Mouse (Mus musculus) heart, embryonic 11.5 days (tissue): ENCODE measurements around the gene Sh3gl2. TPM values are rescaled to one million over a fixed set of nuclear protein-coding genes. Genes with fewer than 3 reads are reported as not detected.

Experiments
- ATAC-seq: fragments of 200-750 bp; cut with Nextera tagmentation; replicated peaks from 2 replicates; pipeline ENCODE4 v1.8.0; 2017; ENCODE audit warnings: moderate library complexity; ENCODE audit not compliant: insufficient number of reproducible peaks, low FRiP score, low TSS enrichment
- H3K27ac ChIP-seq: fragments of 300-500 bp; sonication (generic); 2 replicates; pipeline ENCODE4 v1.5.1; 2014; ENCODE audit warnings: mild to moderate bottlenecking, low read depth, low read length
- H3K27me3 ChIP-seq: fragments of 300-500 bp; sonication (generic); 2 replicates; pipeline ENCODE4 v1.6.1; 2014; ENCODE audit warnings: mild to moderate bottlenecking, low read length, mixed read lengths; ENCODE audit not compliant: control insufficient read depth, insufficient read depth
- H3K36me3 ChIP-seq: fragments of 300-500 bp; sonication (generic); 2 replicates; pipeline ENCODE4 v1.6.1; 2014; ENCODE audit warnings: mild to moderate bottlenecking, low read length, moderate library complexity, mixed read lengths; ENCODE audit not compliant: control insufficient read depth, insufficient read depth
- H3K4me1 ChIP-seq: fragments of 300-500 bp; sonication (generic); 2 replicates; pipeline ENCODE4 v1.6.1; 2014; ENCODE audit warnings: low read length; ENCODE audit not compliant: control insufficient read depth, insufficient read depth
- H3K4me2 ChIP-seq: fragments of 300-500 bp; sonication (generic); 2 replicates; pipeline ENCODE4 v1.6.1; 2014; ENCODE audit warnings: mild to moderate bottlenecking, moderate library complexity
- H3K4me3 ChIP-seq: fragments of 300-500 bp; sonication (generic); 2 replicates; pipeline ENCODE4 v1.5.1; 2014; ENCODE audit warnings: low read depth, low read length
- H3K9ac ChIP-seq: fragments of 300-500 bp; sonication (generic); 2 replicates; pipeline ENCODE4 v1.6.1; 2014; ENCODE audit warnings: mild to moderate bottlenecking, low read depth, low read length, moderate library complexity
- H3K9me3 ChIP-seq: fragments of 300-500 bp; sonication (generic); replicated peaks from 2 replicates; pipeline ENCODE4 v1.6.1; 2016; ENCODE audit warnings: low read length; ENCODE audit not compliant: control insufficient read depth
- WGBS: fragments of 180-500 bp; shearing (Covaris S2); extraction: QIAGEN DNeasy Blood & Tissue Kit; methylation state at CpG from one replicate; pipeline ENCODE4 v1.1.7; 2014; ENCODE audit not compliant: insufficient replicate concordance; 5-methylcytosine and 5-hydroxymethylcytosine counted together
- polyA plus RNA-seq: library from polyadenylated mRNA; unstranded; fragments of >200 nt; fragmentation: Nextera tagmentation; extraction: Ambion mirVana; gene quantifications from 2 replicates; pipeline ENCODE4 v1.2.1, GENCODE M21; 2014

Sh3gl2 gene
- polyA plus RNA-seq, 1 experiment from 2014 or later = 0.76 TPM

GRCm38 (mm10) chr4:85348079-85348643, 143.2 kb downstream of the Sh3gl2 start:
- H3K9ac ChIP-seq = no peak overlapping the region
- no peak for ATAC-seq
- no peaks in the 10 kb centered on the region for H3K4me1 ChIP-seq
- no peak overlapping the region for H3K4me3 ChIP-seq
- H3K27me3 ChIP-seq = no peaks in the 10 kb centered on the region
- H3K36me3 ChIP-seq = no peaks in the 10 kb centered on the region
- WGBS = 74% methylated on average over 8 of the region's 8 CpGs
- no peak overlapping the region for H3K4me2 ChIP-seq
- H3K27ac ChIP-seq = no peak overlapping the region
- no peaks in the 10 kb centered on the region for H3K9me3 ChIP-seq

- Histone ChIP-seq H3K36me3 (no peaks in the 10 kb centered on the region), H3K27ac (no peak overlapping the region), H3K9me3 (no peaks in the 10 kb centered on the region), H3K27me3 (no peaks in the 10 kb centered on the region), H3K4me1 (no peaks in the 10 kb centered on the region), H3K9ac (no peak overlapping the region), H3K4me2 (no peak overlapping the region), H3K4me3 (no peak overlapping the region)
- ATAC-seq = no peak
- WGBS = 86% methylated on average over 3 of the region's 3 CpGs
Observed at GRCm38 (mm10) chr4:85362661-85363060, 157.7 kb downstream of the Sh3gl2 start.

GRCm38 (mm10) chr4:85363205-85363604, 158.3 kb downstream of the Sh3gl2 start:
- H3K27me3 ChIP-seq = no peaks in the 10 kb centered on the region
- 82% methylated on average over 4 of the region's 4 CpGs for WGBS
- ATAC-seq = no peak
- no peaks in the 10 kb centered on the region for H3K9me3 ChIP-seq
- no peaks in the 10 kb centered on the region for H3K36me3 ChIP-seq
- H3K4me1 ChIP-seq = no peaks in the 10 kb centered on the region
- no peak overlapping the region for H3K4me3 ChIP-seq
- no peak overlapping the region for H3K9ac ChIP-seq
- H3K4me2 ChIP-seq = no peak overlapping the region
- H3K27ac ChIP-seq = no peak overlapping the region

GRCm38 (mm10) chr4:85371036-85371435, 166.1 kb downstream of the Sh3gl2 start:
- no peak overlapping the region for H3K4me2 ChIP-seq
- H3K27me3 ChIP-seq = no peaks in the 10 kb centered on the region
- H3K36me3 ChIP-seq = no peaks in the 10 kb centered on the region
- 73% methylated on average over 6 of the region's 6 CpGs for WGBS
- no peaks in the 10 kb centered on the region for H3K4me1 ChIP-seq
- H3K4me3 ChIP-seq = no peak overlapping the region
- H3K9ac ChIP-seq = no peak overlapping the region
- H3K9me3 ChIP-seq = no peaks in the 10 kb centered on the region
- ATAC-seq = no peak
- no peak overlapping the region for H3K27ac ChIP-seq

- ATAC-seq = no peak
- Histone ChIP-seq H3K36me3 (no peaks in the 10 kb centered on the region), H3K27ac (no peak overlapping the region), H3K4me3 (no peak overlapping the region), H3K4me2 (no peak overlapping the region), H3K27me3 (no peaks in the 10 kb centered on the region), H3K9me3 (no peaks in the 10 kb centered on the region), H3K9ac (no peak overlapping the region), H3K4me1 (no peaks in the 10 kb centered on the region)
- WGBS = 86% methylated on average over 4 of the region's 4 CpGs
Observed at GRCm38 (mm10) chr4:85374801-85375200, 169.9 kb downstream of the Sh3gl2 start.

- no peaks in the 10 kb centered on the region for H3K4me1 ChIP-seq
- H3K27ac ChIP-seq = no peak overlapping the region
- H3K27me3 ChIP-seq = no peaks in the 10 kb centered on the region
- no peak overlapping the region for H3K9ac ChIP-seq
- WGBS = 75% methylated on average over 6 of the region's 6 CpGs
- no peak overlapping the region for H3K4me3 ChIP-seq
- no peak overlapping the region for H3K4me2 ChIP-seq
- no peaks in the 10 kb centered on the region for H3K36me3 ChIP-seq
- ATAC-seq = no peak
- H3K9me3 ChIP-seq = no peaks in the 10 kb centered on the region
Observed at GRCm38 (mm10) chr4:85376187-85376586, 171.3 kb downstream of the Sh3gl2 start.

GRCm38 (mm10) chr4:85376610-85377009, 171.7 kb downstream of the Sh3gl2 start:
- Histone ChIP-seq H3K9ac (no peak overlapping the region), H3K4me3 (no peak overlapping the region), H3K36me3 (no peaks in the 10 kb centered on the region), H3K4me1 (no peaks in the 10 kb centered on the region), H3K27ac (no peak overlapping the region), H3K9me3 (no peaks in the 10 kb centered on the region), H3K27me3 (no peaks in the 10 kb centered on the region), H3K4me2 (no peak overlapping the region)
- ATAC-seq = no peak
- WGBS = 88% methylated on average over 5 of the region's 5 CpGs

- H3K36me3 ChIP-seq = no peaks in the 10 kb centered on the region
- WGBS = 65% methylated on average over 5 of the region's 5 CpGs
- no peaks in the 10 kb centered on the region for H3K9me3 ChIP-seq
- no peak overlapping the region for H3K4me3 ChIP-seq
- no peak overlapping the region for H3K4me2 ChIP-seq
- H3K27me3 ChIP-seq = no peaks in the 10 kb centered on the region
- no peak for ATAC-seq
- no peaks in the 10 kb centered on the region for H3K4me1 ChIP-seq
- H3K27ac ChIP-seq = no peak overlapping the region
- no peak overlapping the region for H3K9ac ChIP-seq
Observed at GRCm38 (mm10) chr4:85385241-85385640, 180.3 kb downstream of the Sh3gl2 start.

- H3K36me3 ChIP-seq = no peaks in the 10 kb centered on the region
- no peak overlapping the region for H3K27ac ChIP-seq
- no peaks in the 10 kb centered on the region for H3K4me1 ChIP-seq
- H3K9ac ChIP-seq = no peak overlapping the region
- no peaks in the 10 kb centered on the region for H3K27me3 ChIP-seq
- H3K9me3 ChIP-seq = no peaks in the 10 kb centered on the region
- ATAC-seq = no peak
- H3K4me3 ChIP-seq = no peak overlapping the region
- no peak overlapping the region for H3K4me2 ChIP-seq
- 91% methylated on average over 6 of the region's 6 CpGs for WGBS
Observed at GRCm38 (mm10) chr4:85387676-85388075, 182.8 kb downstream of the Sh3gl2 start.
